Mouse (Mus musculus) granulocyte monocyte progenitor cell, adult 5-6 weeks (primary cell): ENCODE measurements around the gene Gm438. TPM values are rescaled to one million over a fixed set of nuclear protein-coding genes. Genes with fewer than 3 reads are reported as not detected.
"Not testable (repeated sequence)": the region's sequence is repeated elsewhere in the genome, so short reads cannot be mapped to it uniquely, and the experiment has no call there.

Source experiments
- ATAC-seq: replicated peaks from 2 replicates; pipeline ENCODE4 v1.8.0; 2016; ENCODE audit warnings: mild to moderate bottlenecking, moderate TSS enrichment, inconsistent platforms; ENCODE audit not compliant: poor library complexity, severe bottlenecking
- total RNA-seq, 2 experiments: library from RNA; stranded (forward) in 1 of 2; stranded (reverse) in 1 of 2; fragments of 200-712, 200-1000 nt in 1 of 2; fragments of >200 nt in 1 of 2; fragmentation: Nextera tagmentation in 1 of 2; gene quantifications; 2 replicates each; pipeline ENCODE4 v1.2.3; 2014 to 2017

Gene Gm438
- total RNA-seq (2014; fragmentation: Nextera tagmentation) (not detected in 2 replicates), total RNA-seq (2017) (not detected in 2 replicates)

- no peak for ATAC-seq
Measured at GRCm38 (mm10) chr4:144786483-144786882, at the start of gene Gm438. Gm438 (minus strand) TSS chr4:144786583.

- no peak for ATAC-seq
Measured at GRCm38 (mm10) chr4:144824706-144825105, 38.3 kb upstream of the Gm438 start.

GRCm38 (mm10) chr4:144823996-144824395 is 37.6 kb upstream of the Gm438 start:
- ATAC-seq = no peak

GRCm38 (mm10) chr4:144807135-144807534 is 20.8 kb upstream of the Gm438 start:
- not testable (repeated sequence) for ATAC-seq

GRCm38 (mm10) chr4:144803633-144804032 is 17.2 kb upstream of the Gm438 start:
- ATAC-seq = no peak

GRCm38 (mm10) chr4:144790141-144790540 is 3.8 kb upstream of the Gm438 start:
- ATAC-seq = no peak

GRCm38 (mm10) chr4:144782476-144783197 is 3.7 kb downstream of the Gm438 start:
- no peak for ATAC-seq

GRCm38 (mm10) chr4:144765722-144766121 is 20.7 kb downstream of the Gm438 start:
- ATAC-seq = peak; percentile 82

- no peak for ATAC-seq
Measured at GRCm38 (mm10) chr4:144749139-144749538, 37.2 kb downstream of the Gm438 start.

Other genes with a start within 250 kb of the Gm438 start
- not detected in 2 replicates for gene Gm13124, start 221.4 kb downstream of the Gm438 start, total RNA-seq (2014; fragmentation: Nextera tagmentation)
- not detected in 2 replicates for gene Gm13124, start 221.4 kb downstream of the Gm438 start, total RNA-seq (2017)
- gene Aadacl4, start 172.9 kb downstream of the Gm438 start, total RNA-seq (2014; fragmentation: Nextera tagmentation) = not detected in 2 replicates
- gene Aadacl4, start 172.9 kb downstream of the Gm438 start, total RNA-seq (2017) = not detected in 2 replicates
- gene Gm436, start 100.2 kb downstream of the Gm438 start, total RNA-seq (2014; fragmentation: Nextera tagmentation) = not detected in 2 replicates
- not detected in 2 replicates for gene Gm436, start 100.2 kb downstream of the Gm438 start, total RNA-seq (2017)
- gene Gm13178, start 65.2 kb downstream of the Gm438 start, total RNA-seq (2014; fragmentation: Nextera tagmentation) = not detected in 2 replicates
- gene Gm13178, start 65.2 kb downstream of the Gm438 start, total RNA-seq (2017) = not detected in 2 replicates
- 30.0 and 33.7 TPM in 2 replicates for gene Dhrs3, start 106.2 kb upstream of the Gm438 start, total RNA-seq (2014; fragmentation: Nextera tagmentation)
- gene Dhrs3, start 106.2 kb upstream of the Gm438 start, total RNA-seq (2017) = 17.5 and 32.3 TPM in 2 replicates